Mouse (Mus musculus): ENCODE data around the gene Hdgfl2. TPM values are rescaled to one million over a fixed set of nuclear protein-coding genes. Genes with fewer than 3 reads are reported as not detected.
A peak's percentile ranks its signal among the peaks of the same experiment; 100 is the strongest.

Hdgfl2 gene
- polyA plus RNA-seq, 1 experiment: 279 TPM

- Histone ChIP-seq H3K9me3 (no peaks in the 10 kb centered on the region), H3K4me1 (peaks cover 36% of the 10 kb centered on the region), H3K4me3 (replicated peaks) (peak overlapping the region; percentile 47), H3K27me3 (replicated peaks) (peaks cover 26% of the 10 kb centered on the region), H3K36me3 (replicated peaks; ENCODE audit: low read length) (peaks cover 43% of the 10 kb centered on the region)
- TF ChIP-seq GATA1 (IDR thresholded peaks at IDR 0.05; ENCODE audit: borderline replicate concordance, low read length) (no peak), FLI1 (IDR thresholded peaks at IDR 0.05; ENCODE audit: low read length) (no peak)
Observed at GRCm38 (mm10) chr17:56112743-56113142, 33.3 kb downstream of the Hdgfl2 start.

- TF ChIP-seq FLI1 (IDR thresholded peaks at IDR 0.05; ENCODE audit: low read length) (no peak), GATA1 (IDR thresholded peaks at IDR 0.05; ENCODE audit: borderline replicate concordance, low read length) (no peak)
- Histone ChIP-seq H3K4me1 (peaks cover 67% of the 10 kb centered on the region), H3K36me3 (replicated peaks; ENCODE audit: low read length) (peaks cover 13% of the 10 kb centered on the region), H3K4me3 (replicated peaks) (no peak overlapping the region), H3K9me3 (no peaks in the 10 kb centered on the region), H3K27me3 (replicated peaks) (peaks cover 57% of the 10 kb centered on the region)
Observed at GRCm38 (mm10) chr17:56116193-56116592, 36.8 kb downstream of the Hdgfl2 start.

GRCm38 (mm10) chr17:56117251-56117710 is 37.8 kb downstream of the Hdgfl2 start, which contains the start of gene Plin5:
Gene Plin5 (minus strand): TSS chr17:56117596.
- H3K4me3 ChIP-seq (replicated peaks): peak within 1 kb of the TSS; percentile 86
- H3K27me3 ChIP-seq (replicated peaks): peaks cover 67% of the 10 kb centered on the region
- H3K36me3 ChIP-seq (replicated peaks; ENCODE audit: low read length): peaks cover 9% of the 10 kb centered on the region
- H3K4me1 ChIP-seq: peaks cover 76% of the 10 kb centered on the region
- no peak for TF ChIP-seq FLI1 (IDR thresholded peaks at IDR 0.05; ENCODE audit: low read length)
- TF ChIP-seq GATA1 (IDR thresholded peaks at IDR 0.05; ENCODE audit: borderline replicate concordance, low read length): no peak
- H3K9me3 ChIP-seq: peaks cover 7% of the 10 kb centered on the region

GRCm38 (mm10) chr17:56119431-56119830 is 40.0 kb downstream of the Hdgfl2 start:
- Histone ChIP-seq H3K9me3 (peaks cover 21% of the 10 kb centered on the region), H3K27me3 (replicated peaks) (peaks cover 72% of the 10 kb centered on the region), H3K36me3 (replicated peaks; ENCODE audit: low read length) (peaks cover 22% of the 10 kb centered on the region), H3K4me1 (peaks cover 59% of the 10 kb centered on the region), H3K4me3 (replicated peaks) (peak overlapping the region; percentile 83)
- TF ChIP-seq GATA1 (IDR thresholded peaks at IDR 0.05; ENCODE audit: borderline replicate concordance, low read length) (no peak), FLI1 (IDR thresholded peaks at IDR 0.05; ENCODE audit: low read length) (no peak)

GRCm38 (mm10) chr17:56119981-56120880 is 40.8 kb downstream of the Hdgfl2 start:
- TF ChIP-seq GATA1 (IDR thresholded peaks at IDR 0.05; ENCODE audit: borderline replicate concordance, low read length) (no peak), FLI1 (IDR thresholded peaks at IDR 0.05; ENCODE audit: low read length) (no peak)
- Histone ChIP-seq H3K27me3 (replicated peaks) (peaks cover 68% of the 10 kb centered on the region), H3K4me1 (peaks cover 51% of the 10 kb centered on the region), H3K9me3 (peaks cover 21% of the 10 kb centered on the region), H3K4me3 (replicated peaks) (peak overlapping the region; percentile 83), H3K36me3 (replicated peaks; ENCODE audit: low read length) (peaks cover 29% of the 10 kb centered on the region)

GRCm38 (mm10) chr17:56121826-56122225 is 42.4 kb downstream of the Hdgfl2 start, which contains the start of gene Lrg1:
Gene Lrg1 (minus strand): TSS chr17:56122001.
- H3K36me3 ChIP-seq (replicated peaks; ENCODE audit: low read length): peaks cover 43% of the 10 kb centered on the region
- peaks cover 48% of the 10 kb centered on the region for H3K4me1 ChIP-seq
- peak within 1 kb of the TSS; percentile 83 for H3K4me3 ChIP-seq (replicated peaks)
- peaks cover 21% of the 10 kb centered on the region for H3K9me3 ChIP-seq
- H3K27me3 ChIP-seq (replicated peaks): peaks cover 53% of the 10 kb centered on the region
- TF ChIP-seq FLI1 (IDR thresholded peaks at IDR 0.05; ENCODE audit: low read length) (no peak), GATA1 (IDR thresholded peaks at IDR 0.05; ENCODE audit: borderline replicate concordance, low read length) (no peak)

- TF ChIP-seq FLI1 (IDR thresholded peaks at IDR 0.05; ENCODE audit: low read length): no peak
- no peak for TF ChIP-seq GATA1 (IDR thresholded peaks at IDR 0.05; ENCODE audit: borderline replicate concordance, low read length)
- Histone ChIP-seq H3K4me3 (replicated peaks) (peak overlapping the region; percentile 10), H3K4me1 (peaks cover 39% of the 10 kb centered on the region), H3K9me3 (peaks cover 21% of the 10 kb centered on the region), H3K27me3 (replicated peaks) (peaks cover 44% of the 10 kb centered on the region), H3K36me3 (replicated peaks; ENCODE audit: low read length) (peaks cover 56% of the 10 kb centered on the region)
Observed at GRCm38 (mm10) chr17:56123161-56123560, 43.7 kb downstream of the Hdgfl2 start.

- Histone ChIP-seq H3K9me3 (peaks cover 21% of the 10 kb centered on the region), H3K4me1 (peaks cover 37% of the 10 kb centered on the region), H3K27me3 (replicated peaks) (peaks cover 38% of the 10 kb centered on the region), H3K4me3 (replicated peaks) (no peak overlapping the region), H3K36me3 (replicated peaks; ENCODE audit: low read length) (peaks cover 63% of the 10 kb centered on the region)
- TF ChIP-seq FLI1 (IDR thresholded peaks at IDR 0.05; ENCODE audit: low read length) (no peak), GATA1 (IDR thresholded peaks at IDR 0.05; ENCODE audit: borderline replicate concordance, low read length) (no peak)
Observed at GRCm38 (mm10) chr17:56123681-56124340, 44.4 kb downstream of the Hdgfl2 start.

GRCm38 (mm10) chr17:56124377-56125275 is 45.2 kb downstream of the Hdgfl2 start:
- Histone ChIP-seq H3K36me3 (replicated peaks; ENCODE audit: low read length) (peaks cover 71% of the 10 kb centered on the region), H3K4me3 (replicated peaks) (no peak overlapping the region), H3K27me3 (replicated peaks) (peaks cover 31% of the 10 kb centered on the region), H3K4me1 (peaks cover 29% of the 10 kb centered on the region), H3K9me3 (peaks cover 21% of the 10 kb centered on the region)
- TF ChIP-seq FLI1 (IDR thresholded peaks at IDR 0.05; ENCODE audit: low read length) (no peak), GATA1 (IDR thresholded peaks at IDR 0.05; ENCODE audit: borderline replicate concordance, low read length) (no peak)
